Mouse (Mus musculus): ENCODE measurements around the gene Thbs2.
"Not testable (repeated sequence)": the region's sequence is repeated elsewhere in the genome, so short reads cannot be mapped to it uniquely, and the experiment has no call there.

The Thbs2 gene

DNA sequence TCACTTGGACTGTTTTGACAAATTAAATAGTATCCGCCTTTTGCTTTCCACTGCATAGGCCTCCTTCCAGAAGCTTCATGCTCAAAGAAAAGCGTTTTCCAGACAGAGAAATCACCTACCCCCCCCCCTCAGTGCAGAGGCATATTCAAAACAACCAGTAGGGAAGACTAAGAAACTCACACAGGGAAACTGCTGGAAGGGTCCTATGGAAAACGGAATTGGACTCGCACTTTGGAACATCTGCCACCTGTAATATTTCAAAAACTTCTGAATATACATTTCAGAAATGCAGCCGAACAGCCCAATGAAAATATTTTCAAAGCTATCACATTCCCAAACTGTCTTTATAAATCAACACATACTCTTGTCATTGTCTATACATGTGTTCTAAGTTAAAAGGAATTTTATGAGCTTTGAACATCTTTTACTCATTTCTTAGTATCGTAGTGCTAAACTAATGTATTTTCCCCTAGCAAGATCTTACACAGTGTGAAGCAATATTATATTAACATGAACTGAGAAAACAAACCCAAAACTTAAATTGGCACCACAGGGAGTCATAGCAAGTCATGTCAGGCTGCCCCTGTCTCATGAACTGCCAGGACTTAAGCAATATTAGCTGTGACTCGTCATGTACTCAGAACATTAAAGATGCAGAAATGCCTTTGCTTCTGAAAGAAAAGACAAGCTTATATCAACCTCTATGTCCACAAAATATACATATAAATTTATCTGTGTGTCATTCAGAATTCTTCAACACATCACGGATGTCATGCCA, 58.3 kb downstream of the Thbs2 start:
- DNase-seq (ENCODE audit: low read depth, low spot score): no peak

DNA sequence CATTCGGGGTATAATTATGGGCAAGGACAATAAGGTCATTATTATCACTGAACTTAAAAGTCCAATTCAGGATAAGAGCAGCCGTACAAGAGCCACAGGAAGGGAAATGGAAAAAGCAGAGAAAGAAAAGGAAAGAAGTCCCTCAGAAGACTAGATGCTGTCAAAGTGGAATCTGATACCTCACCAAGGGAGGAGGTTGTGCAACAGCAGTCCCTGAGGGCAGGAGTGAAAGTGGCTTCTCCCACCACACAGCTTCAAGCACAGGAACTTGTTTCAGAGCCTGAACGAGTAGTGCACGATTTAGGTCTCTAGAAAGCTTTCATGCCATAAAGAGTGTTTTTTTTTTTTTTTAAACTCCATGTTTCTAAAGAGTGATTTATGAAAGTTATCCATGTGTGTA, 65.1 kb downstream of the Thbs2 start:
- DNase-seq (ENCODE audit: low read depth, low spot score): no peak

GRCm38 (mm10) chr17:14627828-14628338, 66.2 kb downstream of the Thbs2 start:
- DNase-seq (ENCODE audit: low read depth, low spot score): no peak

GRCm38 (mm10) chr17:14624433-14624832, 69.6 kb downstream of the Thbs2 start:
- peak; percentile 9 for DNase-seq (ENCODE audit: low read depth, low spot score)

- not testable (repeated sequence) for DNase-seq (ENCODE audit: low read depth, low spot score)
Measured at GRCm38 (mm10) chr17:14621006-14621405, 73.0 kb downstream of the Thbs2 start.

DNA sequence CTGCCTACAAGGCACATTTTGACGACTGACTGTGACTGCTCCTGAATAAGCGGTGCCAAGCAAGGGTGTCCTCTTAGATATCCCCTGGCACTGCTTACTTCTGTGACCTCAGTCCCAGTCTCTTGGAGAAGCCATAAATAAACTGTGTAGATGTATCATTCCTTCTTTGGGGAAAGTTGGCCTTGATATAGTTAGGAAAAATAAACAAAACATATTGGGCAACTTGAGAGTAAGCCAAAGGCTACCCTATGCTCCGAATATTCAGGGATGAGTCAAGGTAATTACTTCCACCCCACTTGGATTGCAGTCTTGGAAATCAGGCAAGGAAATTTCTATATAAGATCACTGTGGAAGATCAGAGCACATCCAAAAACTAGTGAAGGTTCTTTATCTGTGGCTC, 74.0 kb downstream of the Thbs2 start:
- no peak for DNase-seq (ENCODE audit: low read depth, low spot score)

GRCm38 (mm10) chr17:14619038-14619437, 75.0 kb downstream of the Thbs2 start:
- no peak for DNase-seq (ENCODE audit: low read depth, low spot score)

Data from brain, adult 2 months (tissue).